Mouse (Mus musculus) CH12.LX (cell line): ENCODE results near the gene Hip1.

Experiments
- E2F4 ChIP-seq: IDR thresholded peaks from 2 replicates; pipeline ENCODE4 v1.6.1; 2011; ENCODE audit warnings: low read depth, low read length, improper control_type of control experiment; ENCODE audit not compliant: insufficient replicate concordance
- MAFK ChIP-seq: IDR thresholded peaks from 2 replicates; pipeline ENCODE4 v1.6.1; 2011; ENCODE audit warnings: low read length, improper control_type of control experiment; ENCODE audit not compliant: insufficient replicate concordance
- MYC ChIP-seq: IDR thresholded peaks from 2 replicates; pipeline ENCODE4 v1.6.1; 2011; ENCODE audit warnings: low read depth, mild to moderate bottlenecking, improper control_type of control experiment, low read length
- POLR2A ChIP-seq: IDR thresholded peaks from 2 replicates; pipeline ENCODE4 v1.6.1; 2011; ENCODE audit warnings: low read depth, mild to moderate bottlenecking, improper control_type of control experiment, low read length
- TBP ChIP-seq: conservative IDR thresholded peaks from 2 replicates; pipeline ENCODE4 v1.6.1; 2011; ENCODE audit warnings: low read depth, low read length, improper control_type of control experiment
- USF1 ChIP-seq: IDR thresholded peaks from 2 replicates; pipeline ENCODE4 v1.6.1; 2014; ENCODE audit warnings: low read depth, mild to moderate bottlenecking, inconsistent platforms, low read length, improper control_type of control experiment
- ZNF384 ChIP-seq: IDR thresholded peaks from 2 replicates; pipeline ENCODE4 v1.6.1; 2012; ENCODE audit warnings: low read depth, low read length, improper control_type of control experiment, inconsistent platforms

DNA sequence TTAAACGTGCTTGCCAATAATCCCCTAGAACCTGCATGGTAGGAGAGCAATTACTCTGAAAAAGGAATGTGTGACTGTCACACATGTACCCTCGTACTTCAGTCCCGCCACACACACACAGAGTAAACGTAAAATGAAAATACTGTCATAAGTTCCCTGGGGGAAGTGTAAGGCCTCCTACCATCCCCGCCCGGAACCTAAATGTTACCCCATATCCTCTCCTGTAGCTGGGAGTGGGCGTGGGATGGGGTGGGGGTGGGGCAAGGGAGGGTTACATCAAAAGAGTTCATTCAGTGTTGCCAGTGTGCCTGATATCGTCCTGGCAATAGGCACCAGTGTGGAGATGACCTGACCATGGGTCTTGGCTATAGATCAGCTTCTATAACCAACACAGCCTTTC lies 81.5 kb downstream of the Hip1 start:
- TF ChIP-seq POLR2A (no peak), MAFK (no peak), ZNF384 (no peak), TBP (no peak), USF1 (no peak), E2F4 (no peak), MYC (no peak)
